Mouse (Mus musculus): ENCODE measurements around the gene Il24.

DNA sequence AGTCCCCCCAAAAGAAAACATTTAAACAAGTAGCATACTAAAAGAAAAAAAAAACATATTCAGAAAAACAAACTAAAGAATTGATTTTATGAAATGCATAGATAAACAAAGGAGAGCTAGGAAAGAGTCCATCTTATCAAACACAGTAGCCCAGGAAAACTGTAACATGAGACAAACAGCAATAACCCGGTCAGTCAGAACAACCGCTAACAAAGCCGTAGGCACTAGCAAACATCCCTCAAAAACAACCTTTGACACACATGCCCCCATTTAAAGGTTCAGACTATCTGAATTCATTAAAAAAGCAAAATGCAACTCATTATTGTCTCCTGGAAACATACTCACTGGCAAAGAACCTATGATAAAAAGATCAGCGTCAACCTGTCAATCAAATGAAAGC, 29.8 kb downstream of the Il24 start:
- TF ChIP-seq CTCF (IDR thresholded peaks at IDR 0.05; ENCODE audit: low read depth) (no peak), EP300 (IDR thresholded peaks at IDR 0.05; ENCODE audit: low read depth) (no peak)

All from heart, postnatal 0 days (tissue).